Mouse (Mus musculus): ENCODE measurements around the gene Xdh. TPM values are rescaled to one million over a fixed set of nuclear protein-coding genes. Genes with fewer than 3 reads are reported as not detected.

The Xdh gene
- polyA plus RNA-seq, 1 experiment from 2014 or later, result 0.14 TPM

DNA sequence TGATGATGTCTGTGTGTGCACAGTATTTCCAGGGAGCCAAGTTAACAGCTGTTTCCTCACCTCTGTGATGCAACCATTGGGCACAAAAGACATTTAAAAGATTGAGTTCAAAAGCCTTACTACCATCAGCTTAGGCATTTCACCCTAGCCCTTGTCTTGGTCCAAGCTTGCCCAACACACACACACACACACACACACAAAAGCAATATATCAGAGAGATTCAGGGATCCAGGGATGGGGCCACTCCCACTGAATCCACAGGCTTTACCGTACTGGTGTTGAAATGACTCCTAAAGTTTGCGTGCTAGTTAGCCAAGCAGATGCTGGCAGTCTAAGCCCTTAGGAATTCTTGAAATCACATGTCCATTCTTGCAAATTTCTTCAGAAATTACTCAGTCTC lies 1.2 kb downstream of the Xdh start:
- Histone ChIP-seq H3K9ac (ENCODE audit: low read length) (no peak overlapping the region), H3K27me3 (replicated peaks; ENCODE audit: control insufficient read depth, insufficient read depth, low read length) (no peaks in the 10 kb centered on the region), H3K27ac (ENCODE audit: low read depth, low read length) (no peak overlapping the region), H3K4me2 (ENCODE audit: low read length) (no peak overlapping the region), H3K9me3 (replicated peaks; ENCODE audit: control insufficient read depth, low read length) (no peaks in the 10 kb centered on the region), H3K4me1 (ENCODE audit: control insufficient read depth, insufficient read depth, low read length) (no peaks in the 10 kb centered on the region), H3K4me3 (ENCODE audit: low read depth, low read length) (no peak overlapping the region), H3K36me3 (ENCODE audit: control insufficient read depth, insufficient read depth, low read length) (no peaks in the 10 kb centered on the region)
- ATAC-seq, result no peak
- DNase-seq (ENCODE audit: low spot score), result no peak
- WGBS, result 90% methylated on average over 2 of the region's 2 CpGs

DNA sequence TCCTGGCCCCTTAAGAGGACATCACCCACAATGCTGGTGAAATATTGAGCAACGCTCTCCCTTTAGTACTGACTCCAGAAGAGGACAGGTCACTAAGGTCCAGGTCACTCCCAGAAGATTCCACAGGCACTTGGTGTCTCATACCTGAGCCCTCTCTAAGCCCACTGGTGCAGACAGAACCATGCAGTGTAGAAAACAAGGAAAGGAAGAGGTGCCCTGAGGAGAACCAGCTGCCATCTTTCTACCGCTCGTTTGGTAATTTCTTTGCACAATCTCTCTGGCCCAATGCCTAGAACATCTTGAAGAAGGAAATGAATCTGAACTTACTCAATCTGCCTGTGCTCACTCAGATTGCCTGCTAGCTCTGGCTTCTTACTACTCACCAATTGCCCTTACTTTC lies 2.0 kb downstream of the Xdh start:
- Histone ChIP-seq H3K4me1 (ENCODE audit: control insufficient read depth, insufficient read depth, low read length) (no peaks in the 10 kb centered on the region), H3K27me3 (replicated peaks; ENCODE audit: control insufficient read depth, insufficient read depth, low read length) (no peaks in the 10 kb centered on the region), H3K36me3 (ENCODE audit: control insufficient read depth, insufficient read depth, low read length) (no peaks in the 10 kb centered on the region), H3K27ac (ENCODE audit: low read depth, low read length) (no peak overlapping the region), H3K9me3 (replicated peaks; ENCODE audit: control insufficient read depth, low read length) (no peaks in the 10 kb centered on the region), H3K4me2 (ENCODE audit: low read length) (no peak overlapping the region), H3K4me3 (ENCODE audit: low read depth, low read length) (no peak overlapping the region), H3K9ac (ENCODE audit: low read length) (no peak overlapping the region)
- DNase-seq (ENCODE audit: low spot score) (peak; percentile 28), ATAC-seq (no peak)
- WGBS, result 90% methylated on average over 3 of the region's 3 CpGs

DNA sequence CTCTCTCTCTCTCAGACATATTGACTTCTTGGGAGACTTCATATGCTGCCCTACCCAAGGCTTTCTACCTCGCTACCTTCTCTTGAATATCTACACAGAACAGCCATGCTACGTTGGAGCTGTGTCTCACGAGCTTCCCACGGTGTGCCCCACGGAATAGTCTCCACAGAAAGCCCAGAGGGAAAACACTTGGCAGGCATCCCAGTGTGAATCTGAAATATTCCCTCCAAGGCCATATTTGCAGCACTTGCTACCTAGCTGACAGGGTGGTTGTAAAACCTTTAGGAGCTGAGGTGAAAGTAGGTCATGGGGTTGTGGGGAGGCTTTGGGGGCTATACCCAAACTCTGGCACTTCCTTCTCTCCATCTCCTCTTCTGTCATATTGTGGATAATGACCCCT lies 3.1 kb downstream of the Xdh start:
- WGBS, result 79% methylated on average over 5 of the region's 5 CpGs
- no peak overlapping the region for H3K27ac ChIP-seq (ENCODE audit: low read depth, low read length)
- H3K4me3 ChIP-seq (ENCODE audit: low read depth, low read length), result no peak overlapping the region
- no peaks in the 10 kb centered on the region for H3K9me3 ChIP-seq (replicated peaks; ENCODE audit: control insufficient read depth, low read length)
- H3K4me2 ChIP-seq (ENCODE audit: low read length), result no peak overlapping the region
- no peak overlapping the region for H3K9ac ChIP-seq (ENCODE audit: low read length)
- ATAC-seq (no peak), DNase-seq (ENCODE audit: low spot score) (no peak)
- H3K27me3 ChIP-seq (replicated peaks; ENCODE audit: control insufficient read depth, insufficient read depth, low read length), result no peaks in the 10 kb centered on the region
- H3K4me1 ChIP-seq (ENCODE audit: control insufficient read depth, insufficient read depth, low read length), result no peaks in the 10 kb centered on the region
- no peaks in the 10 kb centered on the region for H3K36me3 ChIP-seq (ENCODE audit: control insufficient read depth, insufficient read depth, low read length)

DNA sequence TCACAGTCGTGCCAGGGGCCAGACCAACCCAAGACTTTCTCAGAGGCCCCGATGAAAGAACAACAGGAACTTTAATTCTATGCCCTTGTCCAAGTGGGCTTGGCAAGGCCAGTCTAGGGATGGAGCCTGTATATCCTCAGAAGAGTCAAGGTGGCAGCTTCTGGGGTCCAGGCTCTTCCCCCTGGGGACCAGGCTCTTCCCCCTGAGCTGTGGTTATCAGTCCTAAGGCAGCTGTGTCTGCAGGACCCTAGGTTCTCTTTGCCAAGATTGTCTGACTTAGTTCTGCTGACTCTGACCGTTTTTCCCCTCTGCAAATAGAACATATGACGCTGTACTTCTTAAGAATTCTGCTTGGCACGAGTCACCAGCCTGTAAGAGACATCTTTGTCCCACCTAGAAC lies 5.3 kb downstream of the Xdh start:
- Histone ChIP-seq H3K9ac (ENCODE audit: low read length) (no peak overlapping the region), H3K36me3 (ENCODE audit: control insufficient read depth, insufficient read depth, low read length) (no peaks in the 10 kb centered on the region), H3K4me3 (ENCODE audit: low read depth, low read length) (no peak overlapping the region), H3K4me1 (ENCODE audit: control insufficient read depth, insufficient read depth, low read length) (no peaks in the 10 kb centered on the region), H3K27me3 (replicated peaks; ENCODE audit: control insufficient read depth, insufficient read depth, low read length) (no peaks in the 10 kb centered on the region), H3K9me3 (replicated peaks; ENCODE audit: control insufficient read depth, low read length) (no peaks in the 10 kb centered on the region), H3K4me2 (ENCODE audit: low read length) (no peak overlapping the region), H3K27ac (ENCODE audit: low read depth, low read length) (no peak overlapping the region)
- 84% methylated on average over 5 of the region's 5 CpGs for WGBS
- ATAC-seq (no peak), DNase-seq (ENCODE audit: low spot score) (no peak)

DNA sequence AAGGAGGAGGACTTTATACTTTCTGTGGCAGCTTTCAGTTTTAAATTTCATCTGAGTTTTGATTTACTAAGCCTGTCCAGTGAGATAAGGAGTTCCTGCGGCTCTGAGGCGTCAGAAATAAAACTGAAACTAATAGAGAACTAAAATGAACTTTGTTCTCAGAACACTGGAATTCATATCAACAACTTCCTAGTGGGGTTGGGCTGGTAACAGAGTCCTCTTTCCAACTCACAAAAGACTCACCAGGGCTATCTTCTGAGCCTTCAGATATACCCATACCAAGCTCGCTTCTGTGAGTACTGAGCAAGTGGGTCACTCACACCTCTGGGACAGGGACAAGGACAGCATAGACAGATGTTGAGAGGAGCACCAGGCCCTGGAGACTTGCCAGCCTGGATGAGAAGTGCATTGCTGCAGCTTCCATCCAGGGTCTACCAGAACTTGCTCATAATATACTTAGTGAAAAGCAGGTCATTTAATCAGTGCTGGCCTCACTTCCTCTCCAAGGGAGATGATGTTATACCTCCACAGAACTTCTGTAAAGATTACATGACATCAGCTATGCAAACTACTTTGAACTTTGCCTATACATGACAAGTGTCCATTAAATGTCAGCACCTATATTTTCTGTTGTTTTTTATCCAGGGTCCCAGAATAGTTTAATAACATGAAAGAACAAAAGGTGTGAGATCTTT lies 7.6 kb downstream of the Xdh start:
- Histone ChIP-seq H3K4me3 (ENCODE audit: low read depth, low read length) (no peak overlapping the region), H3K4me1 (ENCODE audit: control insufficient read depth, insufficient read depth, low read length) (no peaks in the 10 kb centered on the region), H3K9me3 (replicated peaks; ENCODE audit: control insufficient read depth, low read length) (no peaks in the 10 kb centered on the region), H3K27ac (ENCODE audit: low read depth, low read length) (no peak overlapping the region), H3K27me3 (replicated peaks; ENCODE audit: control insufficient read depth, insufficient read depth, low read length) (no peaks in the 10 kb centered on the region), H3K9ac (ENCODE audit: low read length) (no peak overlapping the region), H3K4me2 (ENCODE audit: low read length) (no peak overlapping the region), H3K36me3 (ENCODE audit: control insufficient read depth, insufficient read depth, low read length) (no peaks in the 10 kb centered on the region)
- WGBS, result 90% methylated on average over 3 of the region's 3 CpGs
- ATAC-seq (no peak), DNase-seq (ENCODE audit: low spot score) (no peak)

DNA sequence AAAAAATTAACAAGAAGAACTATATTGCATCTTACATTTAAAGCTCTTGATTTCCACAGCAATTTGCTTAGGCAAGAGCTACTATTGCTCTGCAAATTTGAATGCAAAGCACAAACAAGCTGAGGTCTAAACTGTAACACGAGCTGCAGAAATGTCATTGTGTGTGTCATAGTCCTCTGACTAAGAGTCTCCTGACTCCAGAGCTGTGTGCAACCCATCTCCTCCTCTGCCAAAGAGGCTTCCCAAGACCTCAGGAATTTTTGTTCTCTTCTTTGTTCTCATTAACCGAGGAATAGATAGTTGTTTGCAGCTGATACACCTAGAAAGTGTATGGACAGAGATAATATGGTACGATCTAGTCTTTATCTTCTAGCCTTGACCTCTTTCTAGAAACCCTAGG lies 8.2 kb downstream of the Xdh start:
- DNase-seq (ENCODE audit: low spot score), result no peak
- H3K9ac ChIP-seq (ENCODE audit: low read length), result no peak overlapping the region
- no peak overlapping the region for H3K27ac ChIP-seq (ENCODE audit: low read depth, low read length)
- H3K36me3 ChIP-seq (ENCODE audit: control insufficient read depth, insufficient read depth, low read length), result no peaks in the 10 kb centered on the region
- no peak overlapping the region for H3K4me2 ChIP-seq (ENCODE audit: low read length)
- H3K4me3 ChIP-seq (ENCODE audit: low read depth, low read length), result no peak overlapping the region
- ATAC-seq, result no peak
- no peaks in the 10 kb centered on the region for H3K27me3 ChIP-seq (replicated peaks; ENCODE audit: control insufficient read depth, insufficient read depth, low read length)
- no peaks in the 10 kb centered on the region for H3K4me1 ChIP-seq (ENCODE audit: control insufficient read depth, insufficient read depth, low read length)
- no peaks in the 10 kb centered on the region for H3K9me3 ChIP-seq (replicated peaks; ENCODE audit: control insufficient read depth, low read length)
- WGBS, result 71% methylated on average over 3 of the region's 3 CpGs

DNA sequence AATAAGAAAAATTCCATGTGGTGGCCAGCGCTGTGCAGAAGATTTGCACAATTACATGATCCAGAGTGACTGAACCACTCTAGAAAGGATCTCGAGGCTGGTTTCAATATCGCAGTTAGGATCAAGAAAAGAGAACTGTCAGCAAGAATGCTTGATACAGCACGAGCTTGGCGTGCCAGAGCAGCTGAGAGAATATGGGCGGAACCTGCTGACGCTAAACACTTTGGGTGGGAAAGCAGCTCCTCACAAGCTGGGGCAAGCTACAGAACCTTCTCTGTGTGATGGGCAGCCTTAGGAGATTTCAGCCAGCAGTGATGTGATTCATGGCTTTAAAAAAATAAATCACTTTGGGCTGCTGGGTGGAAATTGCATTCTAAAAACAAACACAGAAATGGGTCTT lies 12.9 kb downstream of the Xdh start:
- H3K27ac ChIP-seq (ENCODE audit: low read depth, low read length), result no peak overlapping the region
- H3K27me3 ChIP-seq (replicated peaks; ENCODE audit: control insufficient read depth, insufficient read depth, low read length), result no peaks in the 10 kb centered on the region
- no peak overlapping the region for H3K9ac ChIP-seq (ENCODE audit: low read length)
- H3K9me3 ChIP-seq (replicated peaks; ENCODE audit: control insufficient read depth, low read length), result no peaks in the 10 kb centered on the region
- H3K4me2 ChIP-seq (ENCODE audit: low read length), result no peak overlapping the region
- H3K4me1 ChIP-seq (ENCODE audit: control insufficient read depth, insufficient read depth, low read length), result no peaks in the 10 kb centered on the region
- 87% methylated on average over 7 of the region's 7 CpGs for WGBS
- ATAC-seq (no peak), DNase-seq (ENCODE audit: low spot score) (no peak)
- no peak overlapping the region for H3K4me3 ChIP-seq (ENCODE audit: low read depth, low read length)
- no peaks in the 10 kb centered on the region for H3K36me3 ChIP-seq (ENCODE audit: control insufficient read depth, insufficient read depth, low read length)

DNA sequence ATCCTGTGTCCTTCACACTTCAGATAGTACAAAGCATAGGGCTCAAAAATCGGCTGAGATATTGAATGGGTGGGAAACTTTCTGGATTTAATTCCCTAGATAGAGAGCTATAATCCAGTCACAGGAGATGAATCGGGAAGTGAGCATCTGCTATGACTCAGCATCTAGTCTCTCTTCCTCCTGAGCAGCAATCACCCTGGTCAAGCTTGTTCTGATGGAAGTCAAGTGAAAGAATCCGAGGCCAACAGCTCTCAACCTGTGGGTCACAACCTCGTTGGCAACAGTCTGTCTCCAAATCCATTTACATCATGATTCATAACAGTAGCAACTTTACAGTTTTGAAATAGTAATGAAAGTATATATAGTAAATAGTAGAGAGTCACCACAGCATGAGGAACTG lies 14.8 kb downstream of the Xdh start:
- H3K4me2 ChIP-seq (ENCODE audit: low read length), result no peak overlapping the region
- no peak for ATAC-seq
- H3K4me3 ChIP-seq (ENCODE audit: low read depth, low read length), result no peak overlapping the region
- H3K36me3 ChIP-seq (ENCODE audit: control insufficient read depth, insufficient read depth, low read length), result no peaks in the 10 kb centered on the region
- H3K27ac ChIP-seq (ENCODE audit: low read depth, low read length), result no peak overlapping the region
- 89% methylated on average over 4 of the region's 4 CpGs for WGBS
- no peaks in the 10 kb centered on the region for H3K9me3 ChIP-seq (replicated peaks; ENCODE audit: control insufficient read depth, low read length)
- H3K27me3 ChIP-seq (replicated peaks; ENCODE audit: control insufficient read depth, insufficient read depth, low read length), result no peaks in the 10 kb centered on the region
- H3K4me1 ChIP-seq (ENCODE audit: control insufficient read depth, insufficient read depth, low read length), result no peaks in the 10 kb centered on the region
- H3K9ac ChIP-seq (ENCODE audit: low read length), result no peak overlapping the region
- DNase-seq (ENCODE audit: low spot score), result no peak

DNA sequence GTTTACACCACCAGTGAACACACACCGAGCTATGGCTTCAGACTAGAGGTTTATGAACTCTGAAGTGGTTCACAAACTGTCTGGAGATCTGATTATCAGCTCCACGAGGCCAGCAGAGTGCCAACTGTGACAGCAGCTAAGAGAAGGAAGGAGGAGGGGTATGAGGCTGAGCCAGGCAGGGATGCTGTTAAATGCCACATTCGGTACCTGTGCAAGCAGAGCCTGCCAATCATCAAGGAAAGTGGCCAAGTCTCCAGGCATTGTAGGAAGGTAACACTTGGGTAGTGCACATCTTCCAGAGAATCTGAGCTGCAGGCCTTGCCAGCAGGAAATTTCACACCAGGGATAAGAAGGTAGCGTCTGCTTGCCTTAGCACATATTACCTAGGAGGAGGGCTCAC lies 15.7 kb downstream of the Xdh start:
- ATAC-seq (no peak), DNase-seq (ENCODE audit: low spot score) (no peak)
- no peaks in the 10 kb centered on the region for H3K27me3 ChIP-seq (replicated peaks; ENCODE audit: control insufficient read depth, insufficient read depth, low read length)
- H3K27ac ChIP-seq (ENCODE audit: low read depth, low read length), result no peak overlapping the region
- no peak overlapping the region for H3K9ac ChIP-seq (ENCODE audit: low read length)
- no peak overlapping the region for H3K4me3 ChIP-seq (ENCODE audit: low read depth, low read length)
- no peak overlapping the region for H3K4me2 ChIP-seq (ENCODE audit: low read length)
- H3K9me3 ChIP-seq (replicated peaks; ENCODE audit: control insufficient read depth, low read length), result no peaks in the 10 kb centered on the region
- 73% methylated on average over 4 of the region's 4 CpGs for WGBS
- no peaks in the 10 kb centered on the region for H3K4me1 ChIP-seq (ENCODE audit: control insufficient read depth, insufficient read depth, low read length)
- H3K36me3 ChIP-seq (ENCODE audit: control insufficient read depth, insufficient read depth, low read length), result no peaks in the 10 kb centered on the region

Data from forebrain, embryonic 14.5 days (tissue).